Mouse (Mus musculus) embryonic facial prominence, embryonic 14.5 days (tissue): Measurements from ENCODE around the gene Sppl2a. TPM values are rescaled to one million over a fixed set of nuclear protein-coding genes. Genes with fewer than 3 reads are reported as not detected.
"Not testable (repeated sequence)": the region's sequence is repeated elsewhere in the genome, so short reads cannot be mapped to it uniquely, and the experiment has no call there.

Experiments used
- ATAC-seq: fragments of 200-750 bp; cut with Nextera tagmentation; 2 replicates; pipeline ENCODE4 v1.8.0; 2017; ENCODE audit warnings: low read depth, moderate number of reproducible peaks, moderate TSS enrichment
- DNase-seq: peaks from one replicate; pipeline ENCODE4 v3.0.0-alpha.2; 2015; ENCODE audit warnings: low spot score
- H3K27ac ChIP-seq: fragments of 300-500 bp; sonication (generic); replicated peaks from 2 replicates; pipeline ENCODE4 v1.5.1; 2014; ENCODE audit warnings: low read depth, mild to moderate bottlenecking, low read length, moderate library complexity
- H3K27me3 ChIP-seq: fragments of 300-500 bp; sonication (generic); replicated peaks from 2 replicates; pipeline ENCODE4 v1.6.1; 2014; ENCODE audit warnings: low read length; ENCODE audit not compliant: control insufficient read depth, insufficient read depth
- H3K36me3 ChIP-seq: fragments of 300-500 bp; sonication (generic); 2 replicates; pipeline ENCODE4 v1.6.1; 2014; ENCODE audit warnings: low read length, mixed read lengths; ENCODE audit not compliant: control insufficient read depth, insufficient read depth
- H3K4me1 ChIP-seq: fragments of 300-500 bp; sonication (generic); 2 replicates; pipeline ENCODE4 v1.6.1; 2014; ENCODE audit warnings: antibody characterized with exemption, low read length; ENCODE audit not compliant: control insufficient read depth, insufficient read depth
- H3K4me2 ChIP-seq: fragments of 300-500 bp; sonication (generic); 2 replicates; pipeline ENCODE4 v1.6.1; 2014; ENCODE audit warnings: low read depth, mild to moderate bottlenecking, low read length, moderate library complexity, mixed read lengths
- H3K4me3 ChIP-seq: fragments of 300-500 bp; sonication (generic); 2 replicates; pipeline ENCODE4 v1.5.1; 2014; ENCODE audit warnings: low read depth, mild to moderate bottlenecking, low read length
- H3K9ac ChIP-seq: fragments of 300-500 bp; sonication (generic); 2 replicates; pipeline ENCODE4 v1.6.1; 2014; ENCODE audit warnings: low read depth, mild to moderate bottlenecking, low read length, moderate library complexity, mixed read lengths
- H3K9me3 ChIP-seq: fragments of 300-500 bp; sonication (generic); 2 replicates; pipeline ENCODE4 v1.6.1; 2016; ENCODE audit warnings: low read length; ENCODE audit not compliant: control insufficient read depth
- WGBS: fragments of 180-500 bp; shearing (Covaris S2); extraction: QIAGEN DNeasy Blood & Tissue Kit; methylation state at CpG from one replicate; pipeline ENCODE4 v1.1.7; 2014; 5-methylcytosine and 5-hydroxymethylcytosine counted together
- polyA plus RNA-seq: library from polyadenylated mRNA; unstranded; fragments of >200 nt; fragmentation: Nextera tagmentation; extraction: Ambion mirVana; gene quantifications from 2 replicates; pipeline ENCODE4 v1.2.1, GENCODE M21; 2014

Gene Sppl2a
- polyA plus RNA-seq, 1 experiment from 2014 or later = 64.5 TPM

DNA sequence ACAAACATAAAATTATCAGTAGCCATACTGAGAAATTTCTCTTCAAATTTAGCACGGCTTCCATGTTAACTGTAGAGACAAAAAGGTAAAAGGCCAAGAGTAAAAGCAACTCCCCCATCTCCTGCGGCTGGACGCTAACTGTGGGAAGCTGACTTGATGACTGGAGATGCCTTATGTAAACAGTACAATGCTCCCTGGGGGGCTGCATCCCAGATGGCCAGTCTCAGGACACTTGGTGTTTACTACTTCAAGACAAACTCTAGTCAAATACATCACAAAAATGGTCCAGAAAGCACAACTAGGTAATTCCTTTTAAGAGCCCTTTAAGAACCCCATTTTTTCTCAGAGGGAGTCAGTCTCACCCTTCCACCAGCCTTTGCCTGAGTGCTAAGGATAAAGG, 45.9 kb downstream of the Sppl2a start:
- H3K4me3 ChIP-seq = no peak overlapping the region

DNA sequence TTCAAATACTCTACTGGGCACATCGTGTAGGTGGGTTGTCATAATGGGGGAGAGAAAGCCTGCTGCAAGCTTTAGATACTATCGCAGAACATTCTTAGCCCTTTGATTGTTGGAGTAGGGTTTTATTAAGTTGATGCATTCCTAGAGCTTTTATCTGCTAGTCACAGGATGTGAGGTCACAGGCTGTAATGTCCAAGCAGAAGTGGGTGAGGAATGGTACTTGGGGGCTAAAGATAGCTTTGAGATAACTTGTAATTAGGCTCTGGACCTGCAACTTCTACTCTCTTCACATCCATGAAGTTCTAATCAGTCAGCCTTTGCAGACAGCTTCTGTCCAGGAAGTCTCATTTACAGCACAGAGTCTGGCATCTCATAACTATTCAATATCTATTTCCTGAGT, 47.2 kb downstream of the Sppl2a start:
- ATAC-seq = no peak
- no peaks in the 10 kb centered on the region for H3K9me3 ChIP-seq
- no peak overlapping the region for H3K9ac ChIP-seq
- H3K4me1 ChIP-seq = no peaks in the 10 kb centered on the region
- H3K4me2 ChIP-seq = no peak overlapping the region
- WGBS = 72% methylated on average over 2 of the region's 2 CpGs
- no peaks in the 10 kb centered on the region for H3K36me3 ChIP-seq
- H3K27me3 ChIP-seq = no peaks in the 10 kb centered on the region
- no peak overlapping the region for H3K27ac ChIP-seq
- DNase-seq = no peak
- no peak overlapping the region for H3K4me3 ChIP-seq

More for the DNA sequence above, 45.9 kb downstream of the Sppl2a start:
- Histone ChIP-seq H3K9me3 (no peaks in the 10 kb centered on the region), H3K4me2 (no peak overlapping the region), H3K9ac (no peak overlapping the region), H3K36me3 (0 out of 2 replicates have a peak, but pooled peaks cover under 1% of the 10 kb centered on the region), H3K4me1 (no peaks in the 10 kb centered on the region), H3K27ac (no peak overlapping the region), H3K27me3 (no peaks in the 10 kb centered on the region)
- DNase-seq (no peak), ATAC-seq (no peak)
- 60% methylated on average over 3 of the region's 3 CpGs for WGBS

DNA sequence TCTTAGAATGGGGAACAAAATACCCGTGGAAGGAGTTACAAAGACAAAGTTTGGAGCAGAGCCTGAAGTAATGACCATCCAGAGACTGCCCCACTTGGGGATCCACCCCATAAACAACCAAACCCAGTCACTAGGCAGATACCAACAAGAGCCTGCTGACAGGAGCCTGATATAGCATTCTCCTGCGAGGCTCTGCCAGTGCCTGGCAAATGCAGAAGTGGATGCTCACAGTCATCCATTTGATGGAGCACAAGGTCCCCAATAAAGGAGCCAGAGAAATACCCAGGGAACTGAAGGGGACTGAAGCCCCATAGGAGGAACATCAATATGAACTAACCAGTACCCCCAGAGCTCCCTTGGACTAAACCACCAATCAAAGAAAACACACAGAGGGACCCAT, 50.3 kb downstream of the Sppl2a start:
- not testable (repeated sequence) for H3K9me3 ChIP-seq, DNase-seq, H3K27ac ChIP-seq, H3K4me2 ChIP-seq, ATAC-seq, H3K4me1 ChIP-seq, H3K9ac ChIP-seq, H3K27me3 ChIP-seq, H3K36me3 ChIP-seq, H3K4me3 ChIP-seq
- 55% methylated on average over 2 of the region's 2 CpGs for WGBS

DNA sequence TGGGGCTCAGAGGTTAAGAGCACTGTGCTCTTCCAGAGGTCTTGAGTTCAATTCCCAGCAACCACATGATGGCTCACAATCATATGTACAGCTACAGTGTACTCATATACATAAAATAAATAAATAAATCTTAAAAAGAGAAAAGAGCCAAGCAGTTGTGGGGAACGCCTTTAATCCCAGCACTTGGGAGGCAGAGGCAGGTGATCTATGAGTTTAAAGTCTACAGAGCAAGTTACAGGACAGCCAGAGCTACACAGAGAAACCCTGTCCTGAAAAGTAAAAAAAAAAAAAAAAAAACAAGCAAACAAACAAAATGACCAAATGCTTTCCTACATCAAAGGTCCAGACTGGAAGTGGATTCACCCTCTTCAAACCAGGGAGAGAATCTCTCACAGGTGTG, 55.0 kb downstream of the Sppl2a start:
- WGBS = 95% methylated on average over 1 of the region's 1 CpGs
- H3K27ac ChIP-seq = no peak overlapping the region
- H3K9me3 ChIP-seq = no peaks in the 10 kb centered on the region
- no peaks in the 10 kb centered on the region for H3K36me3 ChIP-seq
- no peak for DNase-seq
- no peak for ATAC-seq
- no peak overlapping the region for H3K9ac ChIP-seq
- H3K4me2 ChIP-seq = no peak overlapping the region
- H3K4me3 ChIP-seq = no peak overlapping the region
- H3K27me3 ChIP-seq = no peaks in the 10 kb centered on the region
- peaks cover 11% of the 10 kb centered on the region for H3K4me1 ChIP-seq

DNA sequence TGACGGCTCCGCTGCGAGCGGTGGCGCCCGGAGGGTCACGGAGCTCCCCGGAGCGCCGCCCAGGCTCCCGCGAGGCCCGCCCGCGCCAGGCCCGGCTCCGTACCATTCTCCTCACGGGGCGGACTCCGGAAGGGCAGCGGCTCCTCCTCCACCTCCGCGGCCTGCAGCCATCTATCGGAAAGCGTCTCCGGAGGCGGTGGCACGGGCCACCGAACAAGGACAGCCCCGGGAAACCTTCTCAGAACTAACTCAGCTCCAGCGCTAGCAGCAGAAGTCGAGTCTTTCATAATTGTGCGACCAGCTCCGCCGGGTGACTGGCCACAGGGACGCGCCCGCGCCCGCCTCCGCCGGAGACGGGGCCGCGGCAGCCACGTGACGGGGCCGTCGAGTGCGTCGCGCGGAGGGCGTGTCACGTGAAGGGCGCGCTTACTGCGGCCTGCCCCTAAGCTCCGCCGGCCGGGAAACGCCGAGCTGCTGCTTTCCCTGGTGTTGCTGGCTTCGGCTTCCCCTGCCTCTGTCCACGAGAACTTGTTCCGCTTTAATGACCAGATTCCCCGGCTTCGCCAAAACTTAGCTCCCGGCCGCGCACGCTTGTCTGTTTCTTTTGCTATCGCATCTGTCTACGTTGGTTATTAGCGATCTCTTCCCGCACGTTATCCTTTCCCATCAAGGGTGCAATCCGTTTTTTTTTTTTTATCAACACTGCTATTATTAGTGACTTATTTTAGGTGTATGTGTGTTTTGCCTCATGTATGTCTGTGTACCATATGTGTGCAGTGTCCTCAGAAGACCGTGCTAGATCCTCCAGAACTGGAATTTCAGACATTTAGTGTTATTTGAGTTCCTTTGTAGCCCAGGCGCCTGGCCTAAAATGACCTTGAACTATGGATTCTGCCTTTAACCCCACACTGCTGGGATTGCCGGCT, 56.9 kb downstream of the Sppl2a start, which contains the start of gene Trpm7:
Gene Trpm7 (minus strand): TSS at position 360 of the 926 bp plus-strand sequence.
- peak; percentile 98 for ATAC-seq
- peaks cover 11% of the 10 kb centered on the region for H3K4me1 ChIP-seq
- H3K9me3 ChIP-seq = no peaks in the 10 kb centered on the region
- peak within 1 kb of the TSS; percentile 92 for H3K9ac ChIP-seq
- H3K4me3 ChIP-seq = peak within 1 kb of the TSS; percentile 92
- WGBS = under 1% methylated on average over 43 of the region's 81 CpGs
- no peaks in the 10 kb centered on the region for H3K27me3 ChIP-seq
- peak; percentile 98 for DNase-seq
- H3K27ac ChIP-seq = peak within 1 kb of the TSS; percentile 98
- H3K4me2 ChIP-seq = peak within 1 kb of the TSS; percentile 52
- H3K36me3 ChIP-seq = no peaks in the 10 kb centered on the region

DNA sequence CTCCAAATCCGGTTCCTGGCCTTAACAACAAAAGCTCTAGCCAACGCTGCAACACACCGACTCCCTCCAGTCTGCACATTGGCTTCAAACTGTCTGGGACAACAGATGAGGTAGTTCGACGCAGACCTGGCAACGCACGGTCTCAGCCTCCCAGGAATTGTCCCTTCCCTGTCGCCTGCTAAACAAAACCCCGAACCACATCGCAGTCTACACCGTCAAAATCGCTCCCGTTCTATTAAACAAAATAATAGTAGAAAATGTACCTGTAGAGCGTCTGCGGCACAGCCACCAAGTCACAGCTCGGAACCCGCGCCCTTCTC, 57.6 kb downstream of the Sppl2a start:
- no peaks in the 10 kb centered on the region for H3K36me3 ChIP-seq
- peak overlapping the region; percentile 92 for H3K4me3 ChIP-seq
- peaks cover 11% of the 10 kb centered on the region for H3K4me1 ChIP-seq
- H3K9ac ChIP-seq = peak overlapping the region; percentile 92
- peak overlapping the region; percentile 98 for H3K27ac ChIP-seq
- peak; percentile 51; the same call in 1 of the 2 replicates for ATAC-seq
- no peaks in the 10 kb centered on the region for H3K27me3 ChIP-seq
- peak overlapping the region; percentile 52 for H3K4me2 ChIP-seq
- under 1% methylated on average over 17 of the region's 18 CpGs for WGBS
- peak; percentile 68 for DNase-seq
- no peaks in the 10 kb centered on the region for H3K9me3 ChIP-seq

DNA sequence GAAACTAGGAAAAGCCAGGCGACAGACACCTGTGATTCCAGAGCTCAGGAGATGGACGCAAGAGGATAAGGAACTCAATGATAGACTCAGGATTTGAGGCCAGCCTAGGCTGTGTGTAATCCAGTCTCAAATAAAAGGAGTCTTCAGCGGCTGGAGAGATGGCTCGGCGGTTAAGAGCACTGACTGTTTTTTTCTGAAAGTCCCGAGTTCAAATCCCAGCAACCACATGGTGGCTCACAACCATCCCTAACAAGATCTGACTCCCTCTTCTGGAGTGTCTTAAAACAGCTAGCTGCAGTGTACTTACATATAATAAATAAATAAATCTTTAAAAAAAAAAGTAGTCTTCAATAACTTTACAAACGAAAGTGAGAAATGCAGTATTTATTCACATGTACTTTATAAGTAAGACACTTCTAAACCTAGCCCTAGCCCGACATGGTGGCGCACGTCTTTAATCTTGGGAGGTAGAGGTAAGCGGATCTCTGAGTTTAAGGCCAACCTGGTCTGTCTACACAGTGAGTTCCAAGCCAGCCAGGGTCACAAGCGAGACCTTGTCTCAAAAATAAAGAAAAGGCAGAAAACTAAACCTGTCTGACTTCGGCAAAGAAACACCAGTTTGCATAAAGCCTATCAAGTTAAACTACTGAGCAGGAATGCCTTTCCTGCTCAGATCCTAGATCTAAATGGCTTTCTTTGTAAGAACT, 58.1 kb downstream of the Sppl2a start:
- WGBS = 19% methylated on average over 13 of the region's 13 CpGs
- Histone ChIP-seq H3K36me3 (no peaks in the 10 kb centered on the region), H3K9ac (peak overlapping the region; percentile 92), H3K4me1 (peaks cover 11% of the 10 kb centered on the region), H3K4me3 (peak overlapping the region; percentile 92), H3K27me3 (no peaks in the 10 kb centered on the region), H3K9me3 (no peaks in the 10 kb centered on the region), H3K27ac (peak overlapping the region; percentile 98), H3K4me2 (peak overlapping the region; percentile 52)
- ATAC-seq (no peak), DNase-seq (no peak)

DNA sequence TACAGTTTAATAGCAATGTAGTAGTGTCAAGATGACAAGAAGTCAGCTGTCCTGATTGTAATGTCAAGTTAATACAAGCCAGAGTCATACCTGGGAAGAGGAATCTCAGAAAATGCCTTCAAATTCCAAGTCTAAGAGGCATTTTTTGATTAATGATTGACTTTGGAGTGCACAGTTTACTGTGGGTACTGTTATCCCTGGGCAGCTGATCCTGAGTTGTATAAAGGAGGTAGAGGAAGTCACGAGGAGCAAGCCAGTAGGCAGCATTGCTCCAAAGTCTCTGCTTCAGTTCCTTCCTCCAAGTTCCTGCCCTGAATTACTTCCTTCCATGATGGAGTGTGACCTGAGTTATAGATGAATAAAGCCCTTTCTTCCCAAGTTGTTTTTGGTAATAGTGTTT, 66.7 kb downstream of the Sppl2a start:
- no peak overlapping the region for H3K4me2 ChIP-seq
- WGBS = 86% methylated on average over 1 of the region's 1 CpGs
- H3K27me3 ChIP-seq = no peaks in the 10 kb centered on the region
- DNase-seq (no peak), ATAC-seq (no peak)
- no peak overlapping the region for H3K9ac ChIP-seq
- no peaks in the 10 kb centered on the region for H3K4me1 ChIP-seq
- no peaks in the 10 kb centered on the region for H3K36me3 ChIP-seq
- H3K27ac ChIP-seq = no peak overlapping the region
- no peak overlapping the region for H3K4me3 ChIP-seq
- H3K9me3 ChIP-seq = no peaks in the 10 kb centered on the region
